Mouse (Mus musculus) heart, embryonic 13.5 days (tissue): ENCODE data around the gene Dnajc12. TPM values are rescaled to one million over a fixed set of nuclear protein-coding genes. Genes with fewer than 3 reads are reported as not detected.
A peak's percentile ranks its signal among the peaks of the same experiment; 100 is the strongest.
"Not testable (repeated sequence)": the region's sequence is repeated elsewhere in the genome, so short reads cannot be mapped to it uniquely, and the experiment has no call there.

Experiments used
- ATAC-seq: fragments of 200-750 bp; cut with Nextera tagmentation; 2 replicates; pipeline ENCODE4 v1.8.0; 2017; ENCODE audit warnings: moderate TSS enrichment; ENCODE audit not compliant: insufficient number of reproducible peaks, low FRiP score, low TSS enrichment; ENCODE audit errors: extremely low read depth
- H3K27ac ChIP-seq: fragments of 300-500 bp; sonication (generic); replicated peaks from 2 replicates; pipeline ENCODE4 v1.5.1; 2015; ENCODE audit warnings: moderate library complexity, mild to moderate bottlenecking, inconsistent platforms
- H3K27me3 ChIP-seq: fragments of 300-500 bp; sonication (generic); replicated peaks from 2 replicates; pipeline ENCODE4 v1.6.1; 2015; ENCODE audit warnings: mild to moderate bottlenecking, inconsistent platforms
- H3K36me3 ChIP-seq: fragments of 300-500 bp; sonication (generic); 2 replicates; pipeline ENCODE4 v1.6.1; 2015; ENCODE audit warnings: mild to moderate bottlenecking, inconsistent platforms
- H3K4me1 ChIP-seq: fragments of 300-500 bp; sonication (generic); 2 replicates; pipeline ENCODE4 v1.6.1; 2015; ENCODE audit warnings: inconsistent platforms
- H3K4me2 ChIP-seq: fragments of 300-500 bp; sonication (generic); 2 replicates; pipeline ENCODE4 v1.6.1; 2015; ENCODE audit warnings: inconsistent platforms, mild to moderate bottlenecking, moderate library complexity
- H3K4me3 ChIP-seq: fragments of 300-500 bp; sonication (generic); 2 replicates; pipeline ENCODE4 v1.5.1; 2015; ENCODE audit warnings: moderate library complexity, mild to moderate bottlenecking, inconsistent platforms
- H3K9ac ChIP-seq: fragments of 300-500 bp; sonication (generic); 2 replicates; pipeline ENCODE4 v1.6.1; 2015; ENCODE audit warnings: inconsistent platforms, mild to moderate bottlenecking, moderate library complexity
- H3K9me3 ChIP-seq: fragments of 300-500 bp; sonication (generic); 2 replicates; pipeline ENCODE4 v1.6.1; 2016; ENCODE audit warnings: inconsistent platforms
- WGBS: fragments of 180-500 bp; shearing (Covaris S2); methylation state at CpG from one replicate; pipeline ENCODE4 v1.1.7; 2015; ENCODE audit warnings: mixed read lengths; 5-methylcytosine and 5-hydroxymethylcytosine counted together
- polyA plus RNA-seq: library from polyadenylated mRNA; unstranded; fragments of >200 nt; fragmentation: Nextera tagmentation; extraction: Ambion mirVana; gene quantifications from 2 replicates; pipeline ENCODE4 v1.2.1, GENCODE M21; 2015

Gene Dnajc12
- polyA plus RNA-seq, 1 experiment from 2014 or later = 8.5 TPM

DNA sequence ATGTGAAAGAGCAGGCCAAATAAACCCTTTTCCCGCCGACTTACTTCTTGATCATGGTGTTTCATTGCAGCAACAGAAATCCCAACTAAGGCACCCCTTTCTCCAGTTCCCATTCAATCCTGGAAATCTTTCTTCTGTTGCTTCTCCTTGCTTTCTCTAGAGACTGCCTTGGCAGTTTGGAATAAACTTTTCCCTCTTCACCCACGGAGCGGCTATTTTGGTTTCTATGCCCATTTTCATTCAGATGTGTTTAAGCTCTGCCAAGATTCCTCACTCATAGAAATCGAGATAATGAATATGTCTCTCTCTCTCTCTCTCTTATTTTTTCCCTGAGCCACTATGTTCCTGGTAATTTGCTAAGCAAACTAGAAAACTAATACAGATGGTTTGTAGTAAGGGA, 30.1 kb upstream of the Dnajc12 start:
- ATAC-seq = no peak
- Histone ChIP-seq H3K36me3 (no peaks in the 10 kb centered on the region), H3K4me2 (no peak overlapping the region), H3K27me3 (0 out of 2 replicates have a peak, but pooled peaks cover 3% of the 10 kb centered on the region), H3K9ac (no peak overlapping the region), H3K9me3 (peaks cover 12% of the 10 kb centered on the region; the same call in 1 of the 2 replicates), H3K4me1 (no peaks in the 10 kb centered on the region), H3K27ac (no peak overlapping the region), H3K4me3 (no peak overlapping the region)
- 73% methylated on average over 5 of the region's 5 CpGs for WGBS

DNA sequence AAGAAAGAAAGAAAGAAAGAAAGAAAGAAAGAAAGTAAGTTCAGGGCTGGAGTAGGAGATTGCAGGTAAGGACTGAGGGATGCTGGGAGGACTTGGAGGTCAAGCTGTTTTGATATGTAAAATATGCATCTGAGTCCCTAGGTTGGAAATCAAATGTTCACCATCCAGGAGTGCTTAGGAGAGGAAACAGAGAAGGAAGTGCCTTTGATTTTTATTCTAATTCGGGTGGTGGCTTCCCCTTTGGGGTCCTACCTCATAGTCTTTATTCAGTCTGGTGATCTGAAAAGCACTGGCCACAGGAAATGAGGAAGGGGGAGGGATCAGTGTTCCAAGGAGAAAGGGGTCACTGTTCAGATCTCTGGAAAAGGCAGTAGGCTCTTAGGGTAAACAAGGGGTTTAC, 21.7 kb upstream of the Dnajc12 start:
- no peaks in the 10 kb centered on the region for H3K4me1 ChIP-seq
- H3K4me3 ChIP-seq = no peak overlapping the region
- no peak overlapping the region for H3K4me2 ChIP-seq
- H3K9me3 ChIP-seq = 0 out of 2 replicates have a peak, but pooled peaks cover 2% of the 10 kb centered on the region
- WGBS = 45% methylated on average over 1 of the region's 1 CpGs
- H3K27me3 ChIP-seq = no peaks in the 10 kb centered on the region
- H3K36me3 ChIP-seq = no peaks in the 10 kb centered on the region
- no peak for ATAC-seq
- no peak overlapping the region for H3K9ac ChIP-seq
- H3K27ac ChIP-seq = no peak overlapping the region

DNA sequence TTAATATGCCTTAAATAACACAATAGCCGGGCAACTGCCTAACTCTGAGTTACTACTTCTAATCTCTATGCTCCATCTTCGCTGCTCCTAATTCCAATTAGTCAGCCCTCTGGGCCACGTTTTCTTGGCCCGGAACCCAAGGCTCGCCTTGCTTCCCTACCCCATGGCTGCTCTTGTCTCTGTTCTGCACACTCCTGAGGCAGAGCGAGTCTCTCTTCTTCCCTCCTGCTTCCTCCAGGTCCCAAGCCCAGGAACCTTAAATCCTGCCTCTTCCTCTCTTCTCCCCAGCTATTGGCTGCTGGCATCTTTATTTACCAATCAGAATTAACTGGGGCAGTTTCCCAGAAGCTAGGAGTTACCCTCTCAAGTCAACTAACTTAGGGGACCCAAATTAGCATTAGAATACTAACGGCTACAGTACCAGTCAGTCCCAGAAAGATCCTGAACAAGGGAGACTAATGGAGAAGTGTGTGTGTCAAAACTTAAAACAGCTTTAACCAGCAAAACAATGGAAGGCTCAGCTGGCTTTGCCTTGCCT, 16.3 kb upstream of the Dnajc12 start:
- no peaks in the 10 kb centered on the region for H3K9me3 ChIP-seq
- no peak overlapping the region for H3K27ac ChIP-seq
- H3K4me1 ChIP-seq = no peaks in the 10 kb centered on the region
- no peak for ATAC-seq
- no peak overlapping the region for H3K9ac ChIP-seq
- peak overlapping the region; percentile 51 for H3K4me2 ChIP-seq
- H3K36me3 ChIP-seq = no peaks in the 10 kb centered on the region
- H3K4me3 ChIP-seq = peak overlapping the region; percentile 22; the same call in 1 of the 2 replicates
- no peaks in the 10 kb centered on the region for H3K27me3 ChIP-seq
- 52% methylated on average over 7 of the region's 7 CpGs for WGBS

DNA sequence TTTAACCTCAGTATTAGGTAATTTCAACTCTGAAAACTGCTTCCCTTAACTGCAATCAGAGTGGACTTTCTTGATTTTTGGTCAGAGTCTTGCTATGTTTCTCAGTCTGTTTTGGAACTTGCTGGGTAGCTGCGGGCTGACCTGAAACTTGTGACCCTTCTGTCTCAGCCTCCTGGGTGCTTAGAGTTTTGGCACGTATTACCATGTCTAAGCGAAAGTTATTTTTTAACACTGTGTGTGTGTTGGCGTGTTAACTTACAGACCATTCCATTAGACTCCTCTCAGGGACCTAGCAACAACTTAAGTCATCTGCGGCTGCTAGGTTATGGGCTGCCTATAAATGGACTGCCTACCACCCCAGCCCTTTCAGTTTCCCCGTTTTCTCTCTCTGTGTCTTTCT, 14.9 kb upstream of the Dnajc12 start:
- H3K9ac ChIP-seq = no peak overlapping the region
- H3K36me3 ChIP-seq = no peaks in the 10 kb centered on the region
- no peaks in the 10 kb centered on the region for H3K9me3 ChIP-seq
- no peak overlapping the region for H3K27ac ChIP-seq
- no peak overlapping the region for H3K4me2 ChIP-seq
- no peaks in the 10 kb centered on the region for H3K4me1 ChIP-seq
- H3K4me3 ChIP-seq = no peak overlapping the region
- no peak for ATAC-seq
- 66% methylated on average over 6 of the region's 6 CpGs for WGBS
- H3K27me3 ChIP-seq = no peaks in the 10 kb centered on the region

DNA sequence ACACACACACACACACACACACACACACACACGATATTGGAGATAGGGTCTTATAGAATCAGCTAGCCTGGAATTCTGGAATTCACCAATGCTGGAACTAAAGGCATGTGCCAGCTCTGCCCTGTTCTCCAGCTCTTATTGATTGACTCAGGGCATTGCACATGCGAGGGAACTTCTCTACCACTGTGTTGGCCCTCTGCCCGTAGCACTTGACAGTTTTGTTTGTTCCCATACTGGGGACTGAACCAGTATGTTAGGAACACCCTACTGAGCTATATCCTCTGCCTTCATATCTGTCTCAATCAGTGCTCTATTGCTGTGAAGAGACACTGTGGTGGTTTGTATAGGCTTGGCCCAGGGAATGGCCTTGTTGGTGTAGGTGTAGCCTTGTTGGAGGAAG, 14.2 kb upstream of the Dnajc12 start:
- Histone ChIP-seq H3K4me3 (no peak overlapping the region), H3K27me3 (no peaks in the 10 kb centered on the region), H3K4me2 (no peak overlapping the region), H3K4me1 (no peaks in the 10 kb centered on the region), H3K9me3 (no peaks in the 10 kb centered on the region), H3K27ac (no peak overlapping the region), H3K9ac (no peak overlapping the region), H3K36me3 (no peaks in the 10 kb centered on the region)
- WGBS = 74% methylated on average over 3 of the region's 3 CpGs
- ATAC-seq = no peak

DNA sequence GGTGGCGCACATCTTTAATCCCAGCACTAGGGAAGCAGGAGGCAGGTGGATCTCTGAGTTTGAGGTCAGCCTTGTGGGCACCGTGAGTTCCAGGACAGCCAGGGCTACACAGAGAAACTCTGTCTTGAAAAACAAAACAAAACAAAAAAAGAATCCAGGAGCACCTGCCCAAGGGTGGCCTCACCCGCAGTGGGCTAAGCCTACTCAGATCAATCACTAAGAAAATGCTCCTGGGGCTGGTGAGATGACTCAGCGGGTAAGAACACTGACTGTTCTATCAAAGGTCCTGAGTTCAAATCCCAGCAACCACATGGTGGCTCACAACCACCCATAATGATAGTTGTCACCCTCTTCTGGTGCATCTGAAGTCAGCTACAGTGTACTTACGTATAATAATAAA, 5.9 kb upstream of the Dnajc12 start:
- no peak for ATAC-seq
- Histone ChIP-seq H3K9ac (no peak overlapping the region), H3K4me3 (no peak overlapping the region), H3K9me3 (no peaks in the 10 kb centered on the region), H3K27ac (no peak overlapping the region), H3K4me2 (no peak overlapping the region), H3K4me1 (peaks cover 2% of the 10 kb centered on the region), H3K36me3 (no peaks in the 10 kb centered on the region), H3K27me3 (peaks cover 8% of the 10 kb centered on the region; the same call in 1 of the 2 replicates)
- 81% methylated on average over 5 of the region's 5 CpGs for WGBS

DNA sequence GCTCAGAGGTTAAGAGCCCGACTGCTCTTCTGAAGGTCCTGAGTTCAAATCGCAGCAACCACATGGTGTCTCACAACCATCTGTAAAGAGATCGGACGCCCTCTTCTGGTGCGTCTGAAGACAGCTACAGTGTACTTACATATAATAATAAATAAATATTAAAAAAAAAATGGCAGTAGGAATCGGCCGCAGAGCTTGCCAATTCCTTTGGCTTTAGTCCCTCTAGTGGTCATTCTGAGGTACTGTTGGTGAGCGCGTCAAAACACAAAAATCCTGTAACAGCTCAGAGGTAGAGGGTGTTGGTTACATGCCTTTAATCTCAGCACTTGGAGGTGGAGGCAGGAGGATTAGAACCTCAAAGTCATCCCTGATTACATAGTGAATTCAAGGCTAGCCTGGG, 4.8 kb upstream of the Dnajc12 start:
- peaks cover 9% of the 10 kb centered on the region for H3K4me1 ChIP-seq
- 19% methylated on average over 9 of the region's 9 CpGs for WGBS

DNA sequence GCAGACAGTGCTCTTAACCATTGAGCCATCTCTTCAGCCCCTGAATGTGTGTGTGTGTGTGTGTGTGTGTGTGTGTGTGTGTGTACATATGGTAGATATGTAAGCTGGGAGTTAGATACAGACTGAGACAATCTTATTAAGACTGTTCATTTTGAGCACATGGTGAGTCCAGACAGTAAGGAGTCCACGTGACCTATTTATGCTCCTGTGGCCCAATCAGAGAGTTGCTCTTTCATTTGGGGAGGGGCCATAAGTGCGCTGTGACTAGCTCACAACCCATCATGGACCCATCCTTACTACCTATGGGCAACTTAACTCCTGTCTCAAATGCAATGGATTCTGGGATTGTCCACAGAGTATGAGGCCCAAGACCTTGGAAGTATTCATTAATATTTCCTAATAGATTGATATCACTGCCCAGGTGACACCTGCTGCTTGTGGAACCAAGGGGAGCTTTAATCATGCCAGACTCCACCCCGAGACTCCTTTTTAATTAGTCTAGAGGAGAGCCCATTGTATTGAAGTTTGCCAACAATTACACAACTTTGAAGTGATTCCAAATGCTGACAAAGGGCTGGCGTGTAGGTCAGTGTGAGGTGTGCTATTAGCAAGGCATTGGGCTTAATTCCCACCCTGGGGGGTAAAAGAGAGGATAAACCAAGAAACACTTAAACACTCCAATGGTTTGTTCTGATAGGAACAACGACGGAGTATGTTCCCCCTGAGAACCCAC, 3.1 kb upstream of the Dnajc12 start:
- peaks cover 12% of the 10 kb centered on the region; the same call in 1 of the 2 replicates for H3K27me3 ChIP-seq
- H3K9ac ChIP-seq = no peak overlapping the region
- no peak overlapping the region for H3K4me2 ChIP-seq
- H3K27ac ChIP-seq = no peak overlapping the region
- H3K4me3 ChIP-seq = no peak overlapping the region
- peaks cover 9% of the 10 kb centered on the region for H3K4me1 ChIP-seq
- WGBS = 68% methylated on average over 6 of the region's 6 CpGs
- no peaks in the 10 kb centered on the region for H3K9me3 ChIP-seq
- H3K36me3 ChIP-seq = no peaks in the 10 kb centered on the region
- ATAC-seq = no peak

More for the DNA sequence above, 4.8 kb upstream of the Dnajc12 start:
- H3K4me3 ChIP-seq = no peak overlapping the region
- 0 out of 2 replicates have a peak overlapping the region, but pooled peaks have one; percentile 11 for H3K4me2 ChIP-seq
- no peak overlapping the region for H3K27ac ChIP-seq
- ATAC-seq = no peak
- no peaks in the 10 kb centered on the region for H3K9me3 ChIP-seq
- H3K36me3 ChIP-seq = no peaks in the 10 kb centered on the region
- peaks cover 12% of the 10 kb centered on the region; the same call in 1 of the 2 replicates for H3K27me3 ChIP-seq
- no peak overlapping the region for H3K9ac ChIP-seq

DNA sequence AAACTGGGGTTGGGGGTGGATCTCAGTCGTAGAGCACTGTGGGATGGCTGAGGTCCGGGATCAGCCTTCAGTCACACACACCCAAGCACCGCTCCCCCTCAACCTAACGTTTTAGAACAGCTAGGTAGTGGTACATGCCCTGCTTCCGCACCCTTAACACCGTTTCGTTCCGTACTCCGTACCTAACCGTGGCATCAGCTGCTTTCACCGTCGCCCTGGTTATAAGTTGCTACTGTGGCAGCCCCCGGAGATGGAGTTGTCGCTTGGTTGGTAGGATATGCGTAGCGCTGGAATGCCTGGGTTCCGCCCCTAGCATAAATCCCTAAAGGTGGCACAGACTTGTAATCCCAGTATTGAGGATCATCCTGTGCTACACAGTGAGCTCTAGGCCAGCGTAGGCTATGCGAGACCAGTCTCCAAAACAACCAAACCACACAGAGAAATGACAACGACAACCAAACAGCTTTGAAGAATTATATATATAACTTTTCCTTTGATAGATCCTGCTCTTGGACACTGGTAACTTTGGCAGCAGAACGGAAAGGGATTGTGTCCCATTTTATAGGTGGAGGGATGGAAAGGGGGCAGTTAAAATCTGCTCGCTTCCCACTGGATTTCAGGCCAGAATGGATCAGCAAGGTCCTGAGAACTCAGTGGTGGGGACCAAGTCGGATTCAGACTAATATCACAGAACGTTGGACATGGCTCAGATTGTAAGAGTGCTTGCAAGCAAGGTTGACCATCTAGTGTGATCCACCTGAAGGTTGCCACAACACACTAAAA, 554 bp upstream of the Dnajc12 start, which contains the start of gene Sirt1:
TSS of gene Sirt1 (minus strand) at position 207 of the 783 bp plus-strand sequence.
- Histone ChIP-seq H3K27me3 (peaks cover 12% of the 10 kb centered on the region; the same call in 1 of the 2 replicates), H3K36me3 (no peaks in the 10 kb centered on the region), H3K4me3 (peak within 1 kb of the TSS; percentile 73), H3K27ac (peak within 1 kb of the TSS; percentile 54; the same call in 1 of the 2 replicates), H3K4me2 (peak within 1 kb of the TSS; percentile 98), H3K4me1 (peaks cover 9% of the 10 kb centered on the region), H3K9me3 (no peaks in the 10 kb centered on the region), H3K9ac (peak within 1 kb of the TSS; percentile 87)
- WGBS = 8% methylated on average over 24 of the region's 24 CpGs
- no peak for ATAC-seq

DNA sequence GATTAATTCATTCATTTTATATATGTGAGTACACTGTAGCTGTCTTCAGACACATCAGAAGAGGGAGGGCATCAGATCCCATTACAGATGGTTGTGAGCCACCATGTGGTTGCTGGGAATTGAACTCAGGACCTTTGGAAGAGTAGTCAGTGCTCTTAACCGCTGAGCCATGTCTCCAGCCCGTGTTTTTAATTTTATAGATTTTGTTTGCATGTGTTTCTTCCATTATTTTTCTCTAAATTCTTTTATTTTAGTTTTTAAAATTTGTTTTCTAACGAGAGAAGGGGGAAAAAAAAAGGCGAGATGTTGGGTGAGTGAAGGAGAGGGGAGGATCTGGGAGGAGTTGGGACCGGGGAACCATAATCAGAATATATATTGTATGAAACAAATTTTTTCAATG, 3.7 kb downstream of the Dnajc12 start:
- peak overlapping the region; percentile 90 for H3K27ac ChIP-seq

DNA sequence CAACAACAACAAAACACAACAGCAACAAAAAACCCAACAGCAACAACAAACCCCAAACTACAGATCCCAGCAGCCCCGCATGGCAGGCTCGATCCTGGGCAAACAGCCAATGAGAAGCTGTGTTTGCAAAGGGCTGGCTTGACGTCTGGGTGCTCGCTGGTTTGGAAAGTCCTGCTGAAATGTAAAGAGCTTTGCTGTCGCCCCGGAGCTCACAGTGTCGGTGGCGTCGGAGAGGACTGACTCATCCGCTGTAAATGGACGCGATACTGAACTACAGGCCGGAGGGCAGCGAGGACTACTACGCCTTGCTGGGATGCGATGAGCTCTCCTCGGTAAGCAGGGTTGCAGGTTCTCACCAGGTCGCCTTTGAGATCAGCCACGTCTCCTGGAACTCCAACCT, 4.2 kb downstream of the Dnajc12 start:
- Histone ChIP-seq H3K4me1 (peaks cover 10% of the 10 kb centered on the region), H3K9me3 (no peaks in the 10 kb centered on the region), H3K27ac (peak overlapping the region; percentile 90), H3K4me3 (peak overlapping the region; percentile 72), H3K4me2 (peak overlapping the region; percentile 89), H3K36me3 (no peaks in the 10 kb centered on the region), H3K9ac (peak overlapping the region; percentile 84), H3K27me3 (0 out of 2 replicates have a peak, but pooled peaks cover 2% of the 10 kb centered on the region)
- peak; percentile 71 for ATAC-seq
- under 1% methylated on average over 19 of the region's 19 CpGs for WGBS

More for the DNA sequence above, 3.7 kb downstream of the Dnajc12 start:
- Histone ChIP-seq H3K4me1 (peaks cover 13% of the 10 kb centered on the region), H3K4me2 (peak overlapping the region; percentile 89), H3K9ac (peak overlapping the region; percentile 84), H3K4me3 (peak overlapping the region; percentile 72)
- not testable (repeated sequence) for H3K36me3 ChIP-seq, H3K27me3 ChIP-seq, ATAC-seq, H3K9me3 ChIP-seq
- WGBS = 20% methylated on average over 5 of the region's 5 CpGs
